Mouse (Mus musculus) lung, postnatal 0 days (tissue): ENCODE data around the gene Rnf8. TPM values are rescaled to one million over a fixed set of nuclear protein-coding genes. Genes with fewer than 3 reads are reported as not detected.

ENCODE experiments used
- ATAC-seq: fragments of 200-750 bp; cut with Nextera tagmentation; 2 replicates; pipeline ENCODE4 v1.8.0; 2017; ENCODE audit warnings: moderate library complexity
- DNase-seq: peaks from one replicate; pipeline ENCODE4 v3.0.0-alpha.2; 2016; ENCODE audit warnings: low spot score
- H3K27ac ChIP-seq: fragments of 300-500 bp; sonication (generic); 2 replicates; pipeline ENCODE4 v1.5.1; 2014; ENCODE audit warnings: antibody characterized with exemption, mild to moderate bottlenecking, low read length, mixed read lengths
- H3K27me3 ChIP-seq: fragments of 300-500 bp; sonication (generic); replicated peaks from 2 replicates; pipeline ENCODE4 v1.6.1; 2014; ENCODE audit warnings: low read length, mixed read lengths; ENCODE audit not compliant: insufficient read depth
- H3K36me3 ChIP-seq: fragments of 300-500 bp; sonication (generic); 2 replicates; pipeline ENCODE4 v1.6.1; 2014; ENCODE audit warnings: low read length, mixed read lengths; ENCODE audit not compliant: insufficient read depth
- H3K4me1 ChIP-seq: fragments of 300-500 bp; sonication (generic); 2 replicates; pipeline ENCODE4 v1.6.1; 2014; ENCODE audit warnings: antibody characterized with exemption, low read depth, low read length, mixed read lengths; ENCODE audit not compliant: insufficient read depth
- H3K4me2 ChIP-seq: fragments of 300-500 bp; sonication (generic); replicated peaks from 2 replicates; pipeline ENCODE4 v1.6.1; 2014; ENCODE audit warnings: low read depth, mild to moderate bottlenecking, low read length, moderate library complexity, mixed read lengths
- H3K4me3 ChIP-seq: fragments of 300-500 bp; sonication (generic); 2 replicates; pipeline ENCODE4 v1.5.1; 2014; ENCODE audit warnings: low read depth, low read length
- H3K9ac ChIP-seq: fragments of 300-500 bp; sonication (generic); replicated peaks from 2 replicates; pipeline ENCODE4 v1.6.1; 2014; ENCODE audit warnings: low read depth, mild to moderate bottlenecking
- H3K9me3 ChIP-seq: fragments of 300-500 bp; sonication (generic); 2 replicates; pipeline ENCODE4 v1.6.1; 2016; ENCODE audit warnings: low read length, mixed read lengths
- CTCF ChIP-seq: IDR thresholded peaks from 2 replicates; pipeline ENCODE4 v1.5.1; 2016; ENCODE audit warnings: antibody characterized with exemption, mild to moderate bottlenecking
- EP300 ChIP-seq: IDR thresholded peaks from 2 replicates; pipeline ENCODE4 v1.6.1; 2016; ENCODE audit warnings: antibody characterized with exemption, mild to moderate bottlenecking, control low read depth
- WGBS: fragments of 180-500 bp; shearing (Covaris S2); extraction: QIAGEN DNeasy Blood & Tissue Kit; methylation state at CpG from one replicate; pipeline ENCODE4 v1.1.7; 2014; 5-methylcytosine and 5-hydroxymethylcytosine counted together
- polyA plus RNA-seq: library from polyadenylated mRNA; unstranded; fragments of >200 nt; fragmentation: Nextera tagmentation; extraction: Ambion mirVana; gene quantifications from 2 replicates; pipeline ENCODE4 v1.2.1, GENCODE M21; 2015

Rnf8 gene
- polyA plus RNA-seq, 1 experiment from 2014 or later = 43.7 TPM

DNA sequence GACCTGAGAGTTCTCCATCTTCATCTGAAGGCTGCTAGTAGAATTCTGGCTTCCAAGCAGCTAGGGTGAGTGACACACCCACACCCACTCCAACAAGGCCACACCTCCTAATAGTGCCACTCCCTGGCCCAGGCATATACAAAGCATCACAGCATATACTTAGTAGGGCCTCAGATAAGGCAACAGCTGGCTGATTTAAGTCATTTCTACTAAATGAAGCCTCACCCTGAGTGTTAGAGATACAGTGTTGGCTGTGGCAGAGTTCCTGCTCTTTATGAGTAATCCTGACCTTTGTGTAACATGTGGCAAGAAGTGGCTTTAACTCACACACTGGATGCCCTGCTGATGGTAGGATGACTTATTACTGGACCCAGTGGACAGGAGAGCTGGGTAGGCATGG is 55.3 kb downstream of the Rnf8 start:
- DNase-seq = no peak
- H3K9me3 ChIP-seq = no peaks in the 10 kb centered on the region

GRCm38 (mm10) chr17:29671021-29671420 is 56.4 kb downstream of the Rnf8 start:
- DNase-seq (peak; percentile 40), ATAC-seq (no peak)
- Histone ChIP-seq H3K27ac (no peak overlapping the region), H3K9ac (no peak overlapping the region), H3K9me3 (no peaks in the 10 kb centered on the region), H3K36me3 (peaks cover 28% of the 10 kb centered on the region; the same call in 1 of the 2 replicates), H3K4me3 (no peak overlapping the region), H3K4me1 (no peaks in the 10 kb centered on the region), H3K4me2 (no peak overlapping the region), H3K27me3 (no peaks in the 10 kb centered on the region)
- TF ChIP-seq CTCF (no peak), EP300 (no peak)
- 63% methylated on average over 2 of the region's 2 CpGs for WGBS

More for the DNA sequence above, 55.3 kb downstream of the Rnf8 start:
- Histone ChIP-seq H3K36me3 (peaks cover 25% of the 10 kb centered on the region; the same call in 1 of the 2 replicates), H3K4me1 (no peaks in the 10 kb centered on the region), H3K9ac (no peak overlapping the region), H3K27me3 (no peaks in the 10 kb centered on the region), H3K27ac (no peak overlapping the region), H3K4me2 (no peak overlapping the region), H3K4me3 (no peak overlapping the region)
- ATAC-seq = no peak; the same call in 1 of the 2 replicates
- no peak for TF ChIP-seq EP300

DNA sequence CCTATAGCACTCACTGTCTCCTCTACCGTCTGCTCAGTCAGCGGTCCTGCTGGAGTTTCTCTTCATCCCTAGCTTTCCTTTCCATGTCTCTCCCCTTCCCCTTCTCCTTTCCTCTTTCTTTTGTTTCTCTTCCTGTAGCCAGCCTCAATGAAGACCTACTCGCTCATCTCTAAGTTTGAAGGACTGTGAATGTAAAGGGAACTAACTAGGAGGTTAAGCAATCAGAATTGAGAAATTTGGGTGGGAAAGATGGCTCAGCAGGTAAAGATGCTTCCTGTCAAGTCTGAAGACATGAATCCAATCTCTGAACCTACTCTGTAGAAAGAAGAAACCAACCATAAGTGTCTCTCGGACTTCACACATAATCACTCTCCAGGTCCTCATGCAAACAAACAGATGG is 58.7 kb downstream of the Rnf8 start:
- TF ChIP-seq CTCF (no peak), EP300 (no peak)
- WGBS = 88% methylated on average over 4 of the region's 4 CpGs
- peaks cover 46% of the 10 kb centered on the region for H3K36me3 ChIP-seq
- H3K4me1 ChIP-seq = no peaks in the 10 kb centered on the region
- H3K9me3 ChIP-seq = no peaks in the 10 kb centered on the region
- no peak overlapping the region for H3K9ac ChIP-seq
- ATAC-seq (no peak), DNase-seq (no peak)
- H3K4me2 ChIP-seq = no peak overlapping the region
- H3K4me3 ChIP-seq = no peak overlapping the region
- H3K27me3 ChIP-seq = no peaks in the 10 kb centered on the region
- H3K27ac ChIP-seq = no peak overlapping the region

GRCm38 (mm10) chr17:29678526-29678925 is 63.9 kb downstream of the Rnf8 start:
- Histone ChIP-seq H3K27me3 (no peaks in the 10 kb centered on the region), H3K9me3 (no peaks in the 10 kb centered on the region), H3K36me3 (peaks cover 57% of the 10 kb centered on the region), H3K4me3 (no peak overlapping the region), H3K27ac (peak overlapping the region; percentile 38; the same call in 1 of the 2 replicates), H3K9ac (no peak overlapping the region), H3K4me1 (no peaks in the 10 kb centered on the region), H3K4me2 (no peak overlapping the region)
- DNase-seq (peak; percentile 83), ATAC-seq (peak; percentile 79)
- no peak for TF ChIP-seq CTCF
- TF ChIP-seq EP300 = no peak
- 64% methylated on average over 8 of the region's 8 CpGs for WGBS

- 0 out of 2 replicates have a peak overlapping the region, but pooled peaks have one; percentile 47 for H3K27ac ChIP-seq
- peaks cover 57% of the 10 kb centered on the region for H3K36me3 ChIP-seq
- H3K9me3 ChIP-seq = no peaks in the 10 kb centered on the region
- no peak for DNase-seq
- H3K27me3 ChIP-seq = no peaks in the 10 kb centered on the region
- TF ChIP-seq EP300 = no peak
- no peak for TF ChIP-seq CTCF
- H3K4me2 ChIP-seq = peak overlapping the region; percentile 22; the same call in 1 of the 2 replicates
- ATAC-seq = no peak
- no peak overlapping the region for H3K9ac ChIP-seq
- H3K4me3 ChIP-seq = no peak overlapping the region
- WGBS = 76% methylated on average over 6 of the region's 6 CpGs
- H3K4me1 ChIP-seq = no peaks in the 10 kb centered on the region
Observed at GRCm38 (mm10) chr17:29679038-29679767, 64.6 kb downstream of the Rnf8 start.

DNA sequence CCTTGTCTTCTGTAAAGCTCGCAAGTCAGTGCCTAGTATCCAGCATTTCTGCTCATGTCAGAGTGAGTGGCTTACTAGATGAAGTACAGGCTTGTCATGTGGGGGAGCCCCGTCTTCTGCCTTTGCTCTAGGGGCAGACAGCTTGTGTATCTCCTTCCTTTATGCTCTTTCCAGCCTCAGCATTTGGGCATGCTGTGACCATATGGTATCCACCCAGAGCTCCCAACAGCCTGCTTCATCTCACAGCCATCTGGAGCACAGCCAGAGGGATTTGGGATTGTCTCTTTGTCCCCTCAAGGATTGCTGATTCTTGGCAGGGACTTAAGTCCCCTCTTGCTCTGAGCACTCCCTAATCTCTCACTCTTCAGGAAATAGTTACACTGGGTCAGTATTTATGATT is 65.6 kb downstream of the Rnf8 start:
- peak; percentile 72 for ATAC-seq
- Histone ChIP-seq H3K27ac (0 out of 2 replicates have a peak overlapping the region, but pooled peaks have one; percentile 5), H3K36me3 (peaks cover 60% of the 10 kb centered on the region), H3K4me1 (no peaks in the 10 kb centered on the region), H3K27me3 (no peaks in the 10 kb centered on the region), H3K4me2 (no peak overlapping the region), H3K4me3 (no peak overlapping the region), H3K9me3 (no peaks in the 10 kb centered on the region), H3K9ac (no peak overlapping the region)
- TF ChIP-seq EP300 (no peak), CTCF (no peak)
- DNase-seq = peak; percentile 67
- WGBS = 61% methylated on average over 2 of the region's 2 CpGs
